Mouse (Mus musculus) forebrain, embryonic 11.5 days (tissue): ENCODE data around the gene Ccm2l. TPM values are rescaled to one million over a fixed set of nuclear protein-coding genes. Genes with fewer than 3 reads are reported as not detected.

ENCODE experiments used
- ATAC-seq: fragments of 200-750 bp; cut with Nextera tagmentation; replicated peaks from 2 replicates; pipeline ENCODE4 v1.8.0; 2017; ENCODE audit warnings: moderate TSS enrichment; ENCODE audit not compliant: low FRiP score
- DNase-seq: peaks from one replicate; pipeline ENCODE4 v3.0.0-alpha.2; 2017; ENCODE audit warnings: low spot score
- H3K27ac ChIP-seq: fragments of 300-500 bp; sonication (generic); 2 replicates; pipeline ENCODE4 v1.5.1; 2014; ENCODE audit warnings: low read depth, low read length
- H3K27me3 ChIP-seq: fragments of 300-500 bp; sonication (generic); 2 replicates; pipeline ENCODE4 v1.6.1; 2014; ENCODE audit warnings: mild to moderate bottlenecking, low read length, mixed read lengths; ENCODE audit not compliant: control insufficient read depth, insufficient read depth
- H3K36me3 ChIP-seq: fragments of 300-500 bp; sonication (generic); 2 replicates; pipeline ENCODE4 v1.6.1; 2014; ENCODE audit warnings: mild to moderate bottlenecking, low read length, moderate library complexity, mixed read lengths; ENCODE audit not compliant: control insufficient read depth, insufficient read depth
- H3K4me1 ChIP-seq: fragments of 300-500 bp; sonication (generic); replicated peaks from 2 replicates; pipeline ENCODE4 v1.6.1; 2014; ENCODE audit warnings: low read length, mixed read lengths; ENCODE audit not compliant: control insufficient read depth, insufficient read depth
- H3K4me2 ChIP-seq: fragments of 300-500 bp; sonication (generic); 2 replicates; pipeline ENCODE4 v1.6.1; 2014; ENCODE audit warnings: low read depth, mild to moderate bottlenecking, low read length, moderate library complexity, mixed read lengths; ENCODE audit not compliant: severe bottlenecking
- H3K4me3 ChIP-seq: fragments of 300-500 bp; sonication (generic); 2 replicates; pipeline ENCODE4 v1.5.1; 2014; ENCODE audit warnings: low read depth, low read length
- H3K9ac ChIP-seq: fragments of 300-500 bp; sonication (generic); 2 replicates; pipeline ENCODE4 v1.6.1; 2014; ENCODE audit warnings: low read length
- H3K9me3 ChIP-seq: fragments of 300-500 bp; sonication (generic); 2 replicates; pipeline ENCODE4 v1.6.1; 2016; ENCODE audit warnings: low read length, mixed read lengths; ENCODE audit not compliant: control insufficient read depth
- WGBS: fragments of 180-500 bp; shearing (Covaris S2); extraction: QIAGEN DNeasy Blood & Tissue Kit; methylation state at CpG from one replicate; pipeline ENCODE4 v1.1.7; 2014; 5-methylcytosine and 5-hydroxymethylcytosine counted together
- polyA plus RNA-seq: library from polyadenylated mRNA; unstranded; fragments of >200 nt; fragmentation: Nextera tagmentation; extraction: Ambion mirVana; gene quantifications from 2 replicates; pipeline ENCODE4 v1.2.1, GENCODE M21; 2014

Gene Ccm2l
- polyA plus RNA-seq, 1 experiment from 2014 or later: 1.3 TPM

DNA sequence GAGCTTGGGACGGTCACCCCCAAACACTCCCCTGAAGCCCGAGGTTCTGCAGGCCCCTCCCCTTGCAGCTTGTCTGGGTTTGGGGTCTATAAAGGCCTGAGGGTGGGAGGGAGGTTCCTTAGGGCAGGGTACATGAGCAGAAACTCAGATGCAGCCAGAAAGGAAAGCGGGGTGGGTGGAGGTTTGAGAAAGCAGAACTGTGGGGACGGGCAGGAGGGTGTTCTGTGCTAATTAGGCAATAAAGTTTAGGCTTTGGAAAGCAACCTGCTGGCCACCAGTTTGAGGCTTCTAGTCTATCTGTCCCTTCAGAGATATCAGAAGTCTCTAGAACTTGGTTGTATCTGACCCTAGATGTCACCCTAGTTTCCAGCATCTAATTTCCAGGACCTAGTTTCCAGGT is 7.4 kb upstream of the Ccm2l start:
- Histone ChIP-seq H3K9me3 (no peaks in the 10 kb centered on the region), H3K4me3 (no peak overlapping the region), H3K36me3 (no peaks in the 10 kb centered on the region), H3K9ac (no peak overlapping the region), H3K4me2 (no peak overlapping the region), H3K27ac (no peak overlapping the region), H3K4me1 (no peaks in the 10 kb centered on the region), H3K27me3 (peaks cover under 1% of the 10 kb centered on the region; the same call in 1 of the 2 replicates)
- DNase-seq: no peak
- no peak for ATAC-seq
- WGBS: 74% methylated on average over 4 of the region's 4 CpGs

DNA sequence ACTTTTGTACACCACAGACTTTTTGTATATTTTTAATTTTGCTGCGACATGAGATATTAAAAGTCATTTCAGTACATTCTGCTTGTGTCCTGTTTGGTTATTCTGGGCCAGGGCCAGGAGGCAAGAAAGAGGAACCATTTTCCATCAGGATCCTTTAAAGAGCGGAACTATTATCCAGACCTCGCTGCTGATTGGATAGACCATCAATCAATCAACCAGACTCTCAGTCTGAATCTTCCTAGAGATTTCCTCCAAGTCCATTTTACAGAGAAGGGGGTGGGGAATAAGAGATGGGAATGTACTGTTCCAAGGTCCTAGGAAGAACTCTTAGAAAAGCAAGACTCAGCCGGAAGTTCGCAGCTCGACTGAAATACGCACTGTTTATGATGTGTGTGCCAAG is 5.5 kb upstream of the Ccm2l start:
- DNase-seq: no peak
- Histone ChIP-seq H3K27ac (no peak overlapping the region), H3K9ac (no peak overlapping the region), H3K27me3 (no peaks in the 10 kb centered on the region), H3K4me2 (no peak overlapping the region), H3K36me3 (no peaks in the 10 kb centered on the region), H3K4me1 (no peaks in the 10 kb centered on the region), H3K9me3 (no peaks in the 10 kb centered on the region), H3K4me3 (no peak overlapping the region)
- ATAC-seq: no peak
- 87% methylated on average over 7 of the region's 7 CpGs for WGBS

DNA sequence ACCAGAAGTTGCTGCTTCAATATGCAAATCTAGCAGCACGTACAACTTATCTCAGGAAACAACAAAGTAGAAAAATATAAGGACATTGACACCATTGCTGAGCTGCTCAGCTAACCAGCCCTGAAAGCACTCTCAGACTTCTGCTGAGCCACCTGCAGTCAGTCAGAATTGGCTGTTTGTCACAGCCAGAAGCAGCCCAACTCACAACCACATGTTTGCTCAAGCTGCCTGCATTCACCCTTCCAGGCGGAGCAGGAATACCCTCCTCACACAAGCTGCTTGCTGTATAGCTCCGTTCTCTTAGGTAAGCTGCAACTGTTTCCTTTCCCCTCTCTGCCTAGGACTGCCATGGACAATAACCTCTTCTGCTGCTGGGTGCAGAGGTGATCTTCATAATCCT is 2.4 kb upstream of the Ccm2l start:
- Histone ChIP-seq H3K36me3 (no peaks in the 10 kb centered on the region), H3K4me2 (no peak overlapping the region), H3K9ac (no peak overlapping the region), H3K27me3 (peaks cover 4% of the 10 kb centered on the region; the same call in 1 of the 2 replicates), H3K4me3 (no peak overlapping the region), H3K4me1 (no peaks in the 10 kb centered on the region), H3K27ac (no peak overlapping the region), H3K9me3 (no peaks in the 10 kb centered on the region)
- 55% methylated on average over 3 of the region's 3 CpGs for WGBS
- ATAC-seq: no peak
- no peak for DNase-seq

DNA sequence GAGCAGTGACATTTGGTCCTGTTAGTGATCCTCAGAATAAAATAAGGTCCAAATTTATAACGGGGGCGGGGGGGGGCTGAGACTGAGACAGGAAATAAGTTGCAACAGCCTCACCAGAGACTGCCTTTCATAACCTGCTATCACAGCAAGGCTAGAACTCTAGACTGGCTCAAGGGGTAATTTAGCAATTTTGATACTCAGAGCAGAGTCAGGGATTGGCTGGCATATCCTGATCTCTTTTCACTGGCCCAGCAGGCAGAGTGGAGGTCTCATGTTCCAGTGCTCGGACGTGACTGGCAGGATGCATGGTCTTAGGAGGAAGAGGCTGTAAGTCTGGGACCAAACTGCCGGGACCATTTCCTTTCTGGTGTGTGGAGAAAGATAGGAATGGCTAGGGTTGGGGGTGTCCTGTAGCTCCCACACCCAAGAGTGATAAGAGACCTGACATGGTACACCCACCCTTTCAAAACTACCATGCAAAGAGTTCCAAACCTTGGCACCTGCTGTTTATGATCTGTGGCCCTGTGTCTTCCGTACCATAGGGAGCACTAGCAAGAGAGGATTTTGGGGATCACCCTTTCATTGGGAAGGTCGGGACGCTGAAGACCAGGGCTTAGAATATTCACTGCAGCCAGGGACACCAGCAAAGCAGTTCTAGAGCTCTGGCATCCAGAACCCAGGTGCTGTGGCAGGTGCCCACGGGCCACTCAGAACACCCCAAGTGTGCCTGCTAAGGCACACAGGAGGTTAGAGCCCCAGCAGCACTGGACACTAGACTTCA is 1.4 kb upstream of the Ccm2l start:
- 78% methylated on average over 9 of the region's 9 CpGs for WGBS
- DNase-seq (no peak), ATAC-seq (no peak)
- Histone ChIP-seq H3K9me3 (no peaks in the 10 kb centered on the region), H3K4me3 (no peak overlapping the region), H3K27me3 (peaks cover 4% of the 10 kb centered on the region; the same call in 1 of the 2 replicates), H3K36me3 (no peaks in the 10 kb centered on the region), H3K4me1 (no peaks in the 10 kb centered on the region), H3K9ac (no peak overlapping the region), H3K4me2 (no peak overlapping the region), H3K27ac (no peak overlapping the region)

DNA sequence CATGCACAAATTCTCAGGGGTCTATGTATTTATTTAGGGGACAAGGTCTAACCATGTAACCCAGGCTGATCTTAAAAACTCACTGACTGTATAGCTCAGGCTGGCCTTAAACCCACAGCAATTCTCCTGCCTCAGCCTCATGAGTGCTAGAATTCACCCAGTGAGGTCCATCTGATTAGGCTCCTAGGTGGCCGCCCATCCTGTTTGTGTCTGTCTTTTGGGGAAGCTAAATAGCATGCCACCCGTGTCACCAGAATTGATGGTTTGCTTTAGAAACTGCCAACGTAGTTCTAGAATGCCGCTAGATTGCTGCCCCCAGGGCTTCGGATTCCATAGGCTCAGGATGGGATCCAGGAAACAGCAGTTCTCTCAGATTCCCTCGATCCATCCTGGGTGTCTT is 1.2 kb downstream of the Ccm2l start:
- Histone ChIP-seq H3K9ac (no peak overlapping the region), H3K4me1 (peaks cover 4% of the 10 kb centered on the region; the same call in 1 of the 2 replicates), H3K27ac (no peak overlapping the region), H3K27me3 (peaks cover 24% of the 10 kb centered on the region), H3K36me3 (no peaks in the 10 kb centered on the region), H3K9me3 (no peaks in the 10 kb centered on the region), H3K4me3 (no peak overlapping the region), H3K4me2 (no peak overlapping the region)
- no peak for ATAC-seq
- 46% methylated on average over 6 of the region's 6 CpGs for WGBS
- DNase-seq: no peak

DNA sequence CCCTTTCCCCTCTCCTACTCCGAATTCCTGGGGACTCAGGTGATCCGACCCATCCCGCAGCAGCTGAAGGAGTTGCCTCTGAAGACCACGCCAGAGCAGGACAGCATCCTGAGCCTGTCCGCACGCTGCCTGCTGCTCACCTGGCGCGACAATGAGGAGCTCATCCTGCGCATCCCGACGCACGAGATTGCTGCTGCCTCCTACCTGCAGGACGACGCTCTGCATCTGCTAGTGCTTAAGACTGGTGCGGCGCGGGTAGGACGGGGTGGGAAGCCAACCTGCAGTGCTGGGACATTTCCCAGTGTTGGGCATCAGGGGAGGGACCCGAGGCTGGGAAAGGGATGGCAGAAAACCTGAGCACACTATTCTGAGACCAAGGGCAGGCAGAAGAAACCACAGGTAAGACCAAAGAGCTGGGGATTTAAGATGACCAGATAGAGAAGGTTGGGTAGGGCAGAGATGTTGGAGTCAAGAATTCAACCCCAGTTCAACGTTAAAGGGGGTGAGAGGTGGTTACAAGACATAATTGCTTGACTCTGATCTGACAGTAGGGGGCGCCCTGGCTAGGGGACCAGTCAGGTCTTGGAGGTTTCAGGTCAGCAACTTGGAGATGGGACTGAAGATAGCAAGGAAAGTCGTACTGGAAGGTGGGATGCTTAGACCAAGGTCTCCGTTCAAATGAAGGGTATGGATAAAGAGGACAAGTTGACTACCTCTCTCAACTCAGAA is 5.2 kb downstream of the Ccm2l start:
- Histone ChIP-seq H3K4me1 (peaks cover 4% of the 10 kb centered on the region; the same call in 1 of the 2 replicates), H3K4me2 (no peak overlapping the region), H3K4me3 (no peak overlapping the region), H3K9ac (no peak overlapping the region), H3K9me3 (no peaks in the 10 kb centered on the region), H3K36me3 (no peaks in the 10 kb centered on the region), H3K27ac (no peak overlapping the region), H3K27me3 (peaks cover 35% of the 10 kb centered on the region)
- DNase-seq (peak; percentile 60), ATAC-seq (no peak)
- WGBS: 6% methylated on average over 23 of the region's 23 CpGs

DNA sequence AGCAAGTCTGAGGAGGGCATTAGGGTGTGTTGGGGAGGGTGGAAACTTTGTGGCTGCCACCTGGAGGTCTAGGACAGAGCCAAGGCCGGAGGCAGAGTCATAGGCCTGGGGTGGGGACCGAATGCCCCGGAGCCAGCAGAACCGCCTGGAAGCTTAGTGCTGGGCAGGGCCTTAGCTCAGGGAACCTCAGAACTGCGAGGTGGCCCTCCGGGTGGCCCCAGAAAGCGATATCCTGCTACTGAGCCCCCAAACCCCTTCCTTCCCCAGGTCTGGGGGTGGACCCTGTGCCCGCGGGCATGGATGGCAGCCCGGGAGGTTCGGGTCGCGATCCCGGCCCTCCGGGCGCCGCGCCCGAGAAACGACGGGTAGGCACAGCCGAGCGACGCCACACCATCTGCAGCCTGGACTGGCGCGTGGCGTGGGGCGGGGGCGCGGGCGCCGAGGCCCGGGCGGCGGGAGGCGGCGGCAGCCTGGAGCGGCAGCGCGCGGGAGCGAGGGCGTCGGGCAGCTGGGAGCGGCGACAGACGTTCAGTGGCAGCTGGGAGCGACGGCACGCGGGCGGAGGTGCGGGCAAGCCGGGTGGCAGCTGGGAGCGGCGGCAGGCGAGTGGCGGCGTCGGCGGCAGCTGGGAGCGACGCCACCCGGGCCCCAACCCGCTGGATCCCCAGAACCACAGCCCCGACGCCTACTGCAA is 5.9 kb downstream of the Ccm2l start:
- DNase-seq: peak; percentile 68
- H3K9ac ChIP-seq: peak overlapping the region; percentile 41
- H3K27me3 ChIP-seq: peaks cover 35% of the 10 kb centered on the region
- ATAC-seq: no peak
- H3K4me1 ChIP-seq: peaks cover 4% of the 10 kb centered on the region; the same call in 1 of the 2 replicates
- H3K4me2 ChIP-seq: peak overlapping the region; percentile 50
- H3K4me3 ChIP-seq: peak overlapping the region; percentile 26
- H3K9me3 ChIP-seq: no peaks in the 10 kb centered on the region
- H3K36me3 ChIP-seq: no peaks in the 10 kb centered on the region
- 4% methylated on average over 57 of the region's 67 CpGs for WGBS
- no peak overlapping the region for H3K27ac ChIP-seq

DNA sequence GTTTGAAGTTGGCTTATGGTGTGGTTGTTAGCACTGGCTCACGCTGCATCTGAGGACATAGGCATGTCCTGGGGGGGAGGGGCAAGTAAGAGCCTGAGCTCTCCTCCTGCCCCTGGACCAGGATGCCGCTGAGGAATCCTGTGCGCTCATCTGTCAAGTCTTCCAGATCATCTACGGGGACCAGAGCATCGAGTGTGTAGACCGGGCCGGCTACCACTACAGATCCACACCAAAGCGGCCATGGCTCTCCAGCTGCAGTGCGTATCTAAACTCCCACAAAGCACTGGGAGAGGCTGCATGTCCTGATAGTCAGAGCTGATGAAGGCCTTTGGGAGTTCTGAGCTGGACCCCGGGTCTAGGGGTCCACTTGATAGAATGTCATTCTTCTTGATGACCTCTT is 8.9 kb downstream of the Ccm2l start:
- no peaks in the 10 kb centered on the region for H3K36me3 ChIP-seq
- no peak overlapping the region for H3K27ac ChIP-seq
- peaks cover 4% of the 10 kb centered on the region; the same call in 1 of the 2 replicates for H3K4me1 ChIP-seq
- WGBS: 92% methylated on average over 10 of the region's 10 CpGs
- DNase-seq (no peak), ATAC-seq (no peak)
- no peak overlapping the region for H3K4me3 ChIP-seq
- no peak overlapping the region for H3K9ac ChIP-seq
- no peaks in the 10 kb centered on the region for H3K9me3 ChIP-seq
- no peak overlapping the region for H3K4me2 ChIP-seq
- peaks cover 32% of the 10 kb centered on the region for H3K27me3 ChIP-seq
